Mouse (Mus musculus): ENCODE results near the gene Bcl11b.

Gene Bcl11b

GRCm38 (mm10) chr12:108003483-108003882 is at the start of gene Bcl11b:
TSS of gene Bcl11b (minus strand) at chr12:108003602.
- no peak for DNase-seq

GRCm38 (mm10) chr12:108050996-108051395 is 47.6 kb upstream of the Bcl11b start:
- DNase-seq = no peak

GRCm38 (mm10) chr12:108049625-108050024 is 46.2 kb upstream of the Bcl11b start:
- no peak for DNase-seq

- DNase-seq = no peak
These were observed 38.8 kb upstream of the Bcl11b start for GRCm38 (mm10) chr12:108042239-108042571.

GRCm38 (mm10) chr12:108041571-108042238 is 38.3 kb upstream of the Bcl11b start:
- peak; percentile 87 for DNase-seq

GRCm38 (mm10) chr12:108037446-108037845 is 34.0 kb upstream of the Bcl11b start:
- no peak for DNase-seq

GRCm38 (mm10) chr12:108035412-108036078 is 32.1 kb upstream of the Bcl11b start:
- DNase-seq = no peak

- DNase-seq = no peak
These were observed 19.6 kb upstream of the Bcl11b start for GRCm38 (mm10) chr12:108022835-108023615.

GRCm38 (mm10) chr12:108012003-108012402 is 8.6 kb upstream of the Bcl11b start:
- no peak for DNase-seq

GRCm38 (mm10) chr12:108010346-108010745 is 6.9 kb upstream of the Bcl11b start:
- no peak for DNase-seq

GRCm38 (mm10) chr12:108009156-108009555 is 5.8 kb upstream of the Bcl11b start:
- no peak for DNase-seq

GRCm38 (mm10) chr12:108005816-108006626 is 2.6 kb upstream of the Bcl11b start:
- peak; percentile 84 for DNase-seq

- DNase-seq = peak; percentile 59
These were observed 2.0 kb upstream of the Bcl11b start for GRCm38 (mm10) chr12:108005488-108005800.

- DNase-seq = peak; percentile 69
These were observed 1.5 kb upstream of the Bcl11b start for GRCm38 (mm10) chr12:108004701-108005487.

GRCm38 (mm10) chr12:108003928-108004327 is 526 bp upstream of the Bcl11b start:
- DNase-seq = peak; percentile 93

- DNase-seq = peak; percentile 75
These were observed 789 bp downstream of the Bcl11b start for GRCm38 (mm10) chr12:108002436-108003189.

GRCm38 (mm10) chr12:108001652-108002340 is 1.6 kb downstream of the Bcl11b start:
- DNase-seq = peak; percentile 80

GRCm38 (mm10) chr12:108000715-108001080 is 2.7 kb downstream of the Bcl11b start:
- peak; percentile 55 for DNase-seq

- peak; percentile 60 for DNase-seq
These were observed 3.4 kb downstream of the Bcl11b start for GRCm38 (mm10) chr12:107999751-108000714.

GRCm38 (mm10) chr12:107998746-107999145 is 4.7 kb downstream of the Bcl11b start:
- peak; percentile 97 for DNase-seq

Data from thymus, postnatal 4 days (tissue).